Mouse (Mus musculus): ENCODE measurements around the gene Daam1. TPM values are rescaled to one million over a fixed set of nuclear protein-coding genes. Genes with fewer than 3 reads are reported as not detected.

Daam1 gene
- polyA plus RNA-seq, 1 experiment from 2014 or later = 9.6 TPM

DNA sequence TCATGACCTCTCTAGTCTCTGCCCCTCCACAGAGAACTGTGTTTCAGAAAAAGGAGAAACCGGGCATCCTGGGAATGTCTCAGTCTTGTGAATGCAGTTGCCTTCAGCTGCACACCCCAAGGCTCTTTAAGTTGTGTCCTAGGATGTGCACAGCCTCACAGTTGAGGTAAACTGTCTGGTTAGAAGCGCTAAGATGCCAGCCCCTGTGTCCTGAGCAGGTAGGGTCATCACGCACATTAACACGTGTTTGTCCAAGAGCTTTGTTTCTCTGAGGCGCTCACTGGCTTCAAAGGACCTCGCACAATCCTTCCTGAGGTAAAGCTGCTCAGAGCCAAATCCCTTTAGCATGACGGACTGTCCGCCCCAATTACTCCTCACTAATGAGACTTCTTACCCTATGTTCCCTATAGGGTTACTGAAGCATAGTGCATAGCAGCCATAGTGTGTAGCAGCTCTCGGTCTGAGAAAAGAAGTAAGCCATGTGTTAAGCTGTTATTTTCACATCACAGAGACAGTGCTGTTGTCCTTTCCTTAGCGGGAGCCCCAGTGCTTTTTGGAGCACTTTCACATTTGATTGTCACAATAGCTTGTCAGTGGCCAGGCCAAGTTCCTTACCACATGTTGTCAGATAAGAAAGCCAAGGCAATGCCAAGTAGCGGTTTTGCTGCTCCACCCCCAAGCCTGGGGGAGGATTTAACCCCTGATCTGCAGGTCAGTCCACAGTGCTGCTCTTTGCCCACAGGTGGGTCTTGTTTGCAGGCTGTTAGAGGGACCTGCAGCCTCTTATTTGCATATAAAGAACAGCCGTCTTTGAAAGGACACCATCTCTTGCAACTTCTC is 147.9 kb downstream of the Daam1 start:
- Histone ChIP-seq H3K27ac (ENCODE audit: low read length) (peak overlapping the region; percentile 30), H3K4me1 (ENCODE audit: control insufficient read depth, low read depth, low read length) (peaks cover 13% of the 10 kb centered on the region), H3K36me3 (ENCODE audit: control insufficient read depth, insufficient read depth) (peaks cover 46% of the 10 kb centered on the region), H3K9me3 (replicated peaks; ENCODE audit: control insufficient read depth, low read length) (no peaks in the 10 kb centered on the region), H3K9ac (ENCODE audit: low read depth, low read length) (no peak overlapping the region), H3K4me2 (ENCODE audit: low read depth, low read length) (peak overlapping the region; percentile 37; the same call in 1 of the 2 replicates), H3K4me3 (ENCODE audit: low read depth, low read length) (no peak overlapping the region), H3K27me3 (ENCODE audit: control insufficient read depth, insufficient read depth, low read depth, low read length) (no peaks in the 10 kb centered on the region)
- peak; percentile 61 for ATAC-seq (ENCODE audit: low read depth)
- WGBS (ENCODE audit: insufficient replicate concordance) = 37% methylated on average over 12 of the region's 12 CpGs

DNA sequence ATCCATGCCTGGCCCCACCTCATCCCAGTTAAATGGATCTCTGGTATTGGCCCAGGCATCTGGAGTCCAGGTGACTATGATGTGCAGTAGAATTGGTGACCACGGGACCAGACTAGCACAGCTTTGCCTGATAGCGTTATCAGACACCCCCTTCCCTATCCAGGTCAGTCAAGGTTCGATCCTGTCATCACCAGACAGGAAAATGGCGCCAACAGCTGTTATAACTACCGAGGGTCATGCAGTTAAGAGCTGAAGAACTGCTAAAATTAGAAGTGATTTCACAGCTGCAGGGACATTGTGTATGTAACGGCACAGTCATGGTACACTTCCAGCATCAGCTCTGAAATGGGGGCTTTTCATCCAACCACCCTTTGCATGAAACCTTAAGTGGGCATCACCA is 149.3 kb downstream of the Daam1 start:
- Histone ChIP-seq H3K27ac (ENCODE audit: low read length) (no peak overlapping the region), H3K4me2 (ENCODE audit: low read depth, low read length) (no peak overlapping the region), H3K4me3 (ENCODE audit: low read depth, low read length) (no peak overlapping the region), H3K9me3 (replicated peaks; ENCODE audit: control insufficient read depth, low read length) (no peaks in the 10 kb centered on the region), H3K27me3 (ENCODE audit: control insufficient read depth, insufficient read depth, low read depth, low read length) (no peaks in the 10 kb centered on the region), H3K36me3 (ENCODE audit: control insufficient read depth, insufficient read depth) (peaks cover 49% of the 10 kb centered on the region), H3K4me1 (ENCODE audit: control insufficient read depth, low read depth, low read length) (peaks cover 13% of the 10 kb centered on the region), H3K9ac (ENCODE audit: low read depth, low read length) (no peak overlapping the region)
- ATAC-seq (ENCODE audit: low read depth) = no peak
- 35% methylated on average over 6 of the region's 6 CpGs for WGBS (ENCODE audit: insufficient replicate concordance)

DNA sequence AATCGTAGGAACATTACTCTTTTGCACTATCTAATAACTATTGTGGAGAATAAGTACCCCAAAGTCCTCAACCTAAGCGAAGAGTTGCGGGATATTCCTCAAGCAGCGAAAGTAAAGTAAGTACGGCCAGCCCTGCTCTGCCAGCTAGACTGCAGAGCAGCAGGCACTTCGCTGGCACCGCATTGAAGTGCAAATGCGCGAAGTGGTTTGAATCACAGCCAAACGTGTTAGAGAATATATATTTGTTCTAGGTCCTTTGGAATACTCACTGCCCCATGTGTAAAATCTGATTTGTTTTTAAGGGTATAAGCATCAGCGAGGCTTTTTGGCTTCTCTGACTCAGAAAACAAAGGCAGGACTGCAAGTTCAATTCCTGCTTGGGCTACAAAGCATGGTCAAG is 149.9 kb downstream of the Daam1 start:
- peaks cover 47% of the 10 kb centered on the region for H3K36me3 ChIP-seq (ENCODE audit: control insufficient read depth, insufficient read depth)

DNA sequence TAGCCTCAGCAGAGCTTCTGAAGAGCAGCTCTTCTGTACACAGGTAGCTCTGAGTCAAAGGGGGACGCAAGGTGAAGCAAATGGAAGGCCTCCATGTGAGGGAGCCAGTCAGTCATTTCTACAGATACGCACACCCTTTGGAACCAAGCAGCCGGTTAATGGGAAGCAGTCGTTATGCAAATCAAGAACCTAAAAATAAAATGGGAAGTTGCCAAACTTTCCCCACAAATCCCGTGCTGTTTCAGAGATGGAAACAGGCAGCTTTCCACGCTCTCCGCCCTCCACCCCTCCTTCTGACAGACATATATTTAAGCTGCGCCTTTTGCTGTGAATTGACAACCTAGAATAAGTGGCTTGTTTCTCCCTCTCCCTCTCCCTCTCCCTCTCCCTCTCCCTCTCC is 150.4 kb downstream of the Daam1 start:
- H3K27me3 ChIP-seq (ENCODE audit: control insufficient read depth, insufficient read depth, low read depth, low read length) = no peaks in the 10 kb centered on the region
- ATAC-seq (ENCODE audit: low read depth) = no peak
- no peak overlapping the region for H3K27ac ChIP-seq (ENCODE audit: low read length)
- H3K4me3 ChIP-seq (ENCODE audit: low read depth, low read length) = no peak overlapping the region
- no peak overlapping the region for H3K4me2 ChIP-seq (ENCODE audit: low read depth, low read length)
- H3K9ac ChIP-seq (ENCODE audit: low read depth, low read length) = no peak overlapping the region
- H3K9me3 ChIP-seq (replicated peaks; ENCODE audit: control insufficient read depth, low read length) = no peaks in the 10 kb centered on the region
- H3K4me1 ChIP-seq (ENCODE audit: control insufficient read depth, low read depth, low read length) = peaks cover 12% of the 10 kb centered on the region
- WGBS (ENCODE audit: insufficient replicate concordance) = 65% methylated on average over 8 of the region's 8 CpGs
- peaks cover 47% of the 10 kb centered on the region for H3K36me3 ChIP-seq (ENCODE audit: control insufficient read depth, insufficient read depth)

More for the DNA sequence above, 149.9 kb downstream of the Daam1 start:
- WGBS (ENCODE audit: insufficient replicate concordance) = 89% methylated on average over 11 of the region's 11 CpGs
- no peaks in the 10 kb centered on the region for H3K9me3 ChIP-seq (replicated peaks; ENCODE audit: control insufficient read depth, low read length)
- H3K4me3 ChIP-seq (ENCODE audit: low read depth, low read length) = no peak overlapping the region
- ATAC-seq (ENCODE audit: low read depth) = no peak
- H3K4me2 ChIP-seq (ENCODE audit: low read depth, low read length) = no peak overlapping the region
- no peaks in the 10 kb centered on the region for H3K27me3 ChIP-seq (ENCODE audit: control insufficient read depth, insufficient read depth, low read depth, low read length)
- no peak overlapping the region for H3K27ac ChIP-seq (ENCODE audit: low read length)
- H3K4me1 ChIP-seq (ENCODE audit: control insufficient read depth, low read depth, low read length) = peaks cover 13% of the 10 kb centered on the region
- no peak overlapping the region for H3K9ac ChIP-seq (ENCODE audit: low read depth, low read length)

DNA sequence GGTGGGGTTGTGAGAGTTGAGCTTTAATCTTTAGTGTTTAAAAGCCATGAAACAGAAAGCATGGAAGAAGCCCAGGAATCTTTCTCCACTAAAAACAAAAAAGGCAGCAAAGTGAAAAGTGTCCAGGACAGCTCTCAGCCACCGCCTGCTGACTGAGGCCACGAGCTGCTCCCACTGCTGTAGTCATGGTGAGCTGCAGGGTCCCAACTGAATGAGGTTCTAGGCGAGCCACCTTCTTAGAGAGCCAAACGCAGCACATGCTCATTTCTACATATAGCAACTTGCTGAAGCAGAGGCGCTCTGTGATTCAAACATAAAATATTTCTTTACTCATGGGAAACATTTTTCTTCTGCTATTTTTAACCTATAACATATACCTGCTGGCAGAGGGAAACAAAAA is 150.9 kb downstream of the Daam1 start:
- no peak for ATAC-seq (ENCODE audit: low read depth)
- peaks cover 11% of the 10 kb centered on the region for H3K4me1 ChIP-seq (ENCODE audit: control insufficient read depth, low read depth, low read length)
- H3K27me3 ChIP-seq (ENCODE audit: control insufficient read depth, insufficient read depth, low read depth, low read length) = no peaks in the 10 kb centered on the region
- H3K4me3 ChIP-seq (ENCODE audit: low read depth, low read length) = no peak overlapping the region
- H3K36me3 ChIP-seq (ENCODE audit: control insufficient read depth, insufficient read depth) = peaks cover 47% of the 10 kb centered on the region
- 80% methylated on average over 5 of the region's 5 CpGs for WGBS (ENCODE audit: insufficient replicate concordance)
- no peak overlapping the region for H3K4me2 ChIP-seq (ENCODE audit: low read depth, low read length)
- no peak overlapping the region for H3K9ac ChIP-seq (ENCODE audit: low read depth, low read length)
- H3K9me3 ChIP-seq (replicated peaks; ENCODE audit: control insufficient read depth, low read length) = no peaks in the 10 kb centered on the region
- H3K27ac ChIP-seq (ENCODE audit: low read length) = no peak overlapping the region

DNA sequence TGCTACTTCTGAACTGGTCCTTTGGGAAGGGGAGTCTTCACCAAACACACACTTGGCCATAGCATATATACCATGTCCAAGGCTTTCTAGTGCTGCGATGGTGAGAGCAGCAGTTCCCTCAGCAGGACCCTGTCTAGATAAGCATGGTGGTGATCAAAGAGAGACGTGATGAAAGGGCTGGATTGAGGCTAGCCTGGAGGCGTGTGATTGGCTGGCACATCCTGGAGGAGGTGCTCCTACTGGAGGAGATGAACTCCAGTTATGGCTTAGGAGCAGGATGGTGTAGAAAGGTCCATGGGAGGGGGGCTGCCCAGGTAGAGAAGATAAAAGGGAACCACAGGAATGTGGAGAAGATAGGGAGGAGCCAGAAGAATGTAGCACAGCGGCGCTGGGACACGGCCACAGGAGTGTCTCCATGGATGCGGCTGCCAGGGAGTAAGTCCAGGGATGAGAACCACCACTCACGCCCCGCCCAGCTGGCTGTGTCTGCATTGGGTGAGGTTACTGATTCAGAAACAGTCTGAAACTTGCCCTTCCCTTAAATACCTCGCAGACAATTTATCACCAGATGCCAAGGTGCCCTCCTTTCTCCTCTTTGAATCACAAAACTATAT is 152.3 kb downstream of the Daam1 start:
- WGBS (ENCODE audit: insufficient replicate concordance) = 74% methylated on average over 10 of the region's 10 CpGs
- Histone ChIP-seq H3K27ac (ENCODE audit: low read length) (no peak overlapping the region), H3K4me1 (ENCODE audit: control insufficient read depth, low read depth, low read length) (peaks cover 10% of the 10 kb centered on the region), H3K9me3 (replicated peaks; ENCODE audit: control insufficient read depth, low read length) (no peaks in the 10 kb centered on the region), H3K27me3 (ENCODE audit: control insufficient read depth, insufficient read depth, low read depth, low read length) (no peaks in the 10 kb centered on the region), H3K4me3 (ENCODE audit: low read depth, low read length) (no peak overlapping the region), H3K36me3 (ENCODE audit: control insufficient read depth, insufficient read depth) (peaks cover 39% of the 10 kb centered on the region), H3K4me2 (ENCODE audit: low read depth, low read length) (no peak overlapping the region), H3K9ac (ENCODE audit: low read depth, low read length) (no peak overlapping the region)
- no peak for ATAC-seq (ENCODE audit: low read depth)

DNA sequence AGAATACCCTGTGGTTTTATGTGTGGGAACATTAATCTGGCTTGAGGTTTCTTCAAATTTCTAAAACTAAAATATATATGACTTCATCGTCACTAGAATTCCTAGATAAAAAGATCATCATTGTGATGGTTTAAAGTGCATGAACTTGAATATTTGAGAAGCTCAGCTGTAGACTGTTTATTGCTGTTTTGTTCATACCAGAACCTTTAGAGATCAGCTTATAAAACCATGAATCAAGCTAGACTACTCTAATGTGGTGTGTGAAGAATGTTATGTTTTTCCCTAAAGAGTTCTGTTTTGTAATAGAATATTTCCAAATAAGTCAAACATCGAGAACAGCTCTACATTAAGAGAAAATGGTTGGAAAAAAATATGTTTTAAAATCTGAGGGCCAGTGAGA is 156.3 kb downstream of the Daam1 start:
- Histone ChIP-seq H3K9me3 (replicated peaks; ENCODE audit: control insufficient read depth, low read length) (no peaks in the 10 kb centered on the region), H3K9ac (ENCODE audit: low read depth, low read length) (no peak overlapping the region), H3K4me3 (ENCODE audit: low read depth, low read length) (no peak overlapping the region), H3K36me3 (ENCODE audit: control insufficient read depth, insufficient read depth) (peaks cover 55% of the 10 kb centered on the region), H3K27ac (ENCODE audit: low read length) (no peak overlapping the region), H3K4me1 (ENCODE audit: control insufficient read depth, low read depth, low read length) (no peaks in the 10 kb centered on the region), H3K27me3 (ENCODE audit: control insufficient read depth, insufficient read depth, low read depth, low read length) (no peaks in the 10 kb centered on the region), H3K4me2 (ENCODE audit: low read depth, low read length) (no peak overlapping the region)
- ATAC-seq (ENCODE audit: low read depth) = no peak
- 73% methylated on average over 2 of the region's 2 CpGs for WGBS (ENCODE audit: insufficient replicate concordance)

DNA sequence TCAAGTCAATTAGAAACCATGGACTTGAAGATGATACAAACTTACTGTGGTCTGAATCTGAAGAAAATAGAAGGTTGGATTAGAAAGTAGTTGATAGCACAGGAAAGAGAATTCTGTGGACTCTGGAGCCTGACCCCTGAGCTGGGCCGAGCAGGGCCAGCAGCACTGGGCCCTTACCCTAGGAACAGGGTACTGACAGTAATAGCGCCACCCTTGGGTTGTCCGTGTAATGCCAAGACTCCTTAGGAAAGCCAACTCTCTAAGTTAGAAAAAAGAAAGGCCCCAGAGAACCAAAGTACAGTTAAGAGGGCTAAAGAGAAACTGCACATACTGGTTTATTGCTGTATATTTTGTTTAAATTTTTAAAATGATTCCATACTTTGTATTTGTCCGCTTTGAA is 157.0 kb downstream of the Daam1 start:
- no peaks in the 10 kb centered on the region for H3K9me3 ChIP-seq (replicated peaks; ENCODE audit: control insufficient read depth, low read length)

DNA sequence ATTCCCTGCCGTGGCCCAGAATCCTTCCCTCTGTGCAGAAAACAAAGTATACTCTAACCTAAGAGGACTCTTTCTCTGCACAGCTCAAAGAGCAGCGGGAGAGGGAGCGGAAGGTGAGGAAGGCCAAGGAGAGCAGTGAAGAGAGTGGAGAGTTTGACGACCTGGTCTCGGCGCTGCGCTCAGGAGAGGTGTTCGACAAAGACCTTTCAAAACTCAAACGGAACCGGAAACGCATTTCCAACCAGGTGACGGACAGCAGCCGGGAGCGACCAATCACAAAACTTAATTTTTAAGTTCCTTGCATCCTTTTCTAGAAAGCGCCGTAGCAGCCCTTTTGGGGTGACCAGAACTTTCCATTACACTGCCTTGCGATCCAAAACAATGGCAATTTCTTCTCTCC is 158.7 kb downstream of the Daam1 start:
- Histone ChIP-seq H3K36me3 (ENCODE audit: control insufficient read depth, insufficient read depth) (peaks cover 52% of the 10 kb centered on the region), H3K27me3 (ENCODE audit: control insufficient read depth, insufficient read depth, low read depth, low read length) (no peaks in the 10 kb centered on the region), H3K4me2 (ENCODE audit: low read depth, low read length) (no peak overlapping the region), H3K4me3 (ENCODE audit: low read depth, low read length) (no peak overlapping the region), H3K9me3 (replicated peaks; ENCODE audit: control insufficient read depth, low read length) (no peaks in the 10 kb centered on the region), H3K4me1 (ENCODE audit: control insufficient read depth, low read depth, low read length) (no peaks in the 10 kb centered on the region; the same call in 1 of the 2 replicates), H3K9ac (ENCODE audit: low read depth, low read length) (no peak overlapping the region), H3K27ac (ENCODE audit: low read length) (no peak overlapping the region)
- ATAC-seq (ENCODE audit: low read depth) = no peak
- 94% methylated on average over 17 of the region's 17 CpGs for WGBS (ENCODE audit: insufficient replicate concordance)

More for the DNA sequence above, 157.0 kb downstream of the Daam1 start:
- no peak overlapping the region for H3K4me3 ChIP-seq (ENCODE audit: low read depth, low read length)
- H3K27me3 ChIP-seq (ENCODE audit: control insufficient read depth, insufficient read depth, low read depth, low read length) = no peaks in the 10 kb centered on the region
- H3K4me1 ChIP-seq (ENCODE audit: control insufficient read depth, low read depth, low read length) = no peaks in the 10 kb centered on the region
- no peak overlapping the region for H3K27ac ChIP-seq (ENCODE audit: low read length)
- peaks cover 55% of the 10 kb centered on the region for H3K36me3 ChIP-seq (ENCODE audit: control insufficient read depth, insufficient read depth)
- no peak overlapping the region for H3K4me2 ChIP-seq (ENCODE audit: low read depth, low read length)
- H3K9ac ChIP-seq (ENCODE audit: low read depth, low read length) = no peak overlapping the region
- ATAC-seq (ENCODE audit: low read depth) = no peak
- WGBS (ENCODE audit: insufficient replicate concordance) = 84% methylated on average over 4 of the region's 4 CpGs
